Mouse (Mus musculus) G1E (cell line): ENCODE results near the gene Myo16. TPM values are rescaled to one million over a fixed set of nuclear protein-coding genes. Genes with fewer than 3 reads are reported as not detected.

Experiments used
- ATAC-seq: 2 replicates; pipeline ENCODE4 v1.8.0; 2016; ENCODE audit warnings: mild to moderate bottlenecking; ENCODE audit not compliant: insufficient number of reproducible peaks, poor library complexity, low FRiP score, severe bottlenecking; ENCODE audit errors: extremely low read depth
- DNase-seq: peaks from one replicate; pipeline ENCODE4 v3.0.0; 2012; ENCODE audit warnings: low spot score
- H3K27me3 ChIP-seq: 2 replicates; pipeline ENCODE4 v1.6.1; 2012; ENCODE audit warnings: mild to moderate bottlenecking, low read length, inconsistent platforms; ENCODE audit not compliant: insufficient read depth
- H3K36me3 ChIP-seq: replicated peaks from 2 replicates; pipeline ENCODE3; 2012; ENCODE audit warnings: mild to moderate bottlenecking, inconsistent platforms
- H3K4me1 ChIP-seq: 2 replicates; pipeline ENCODE4 v1.6.1; 2012; ENCODE audit warnings: low read depth, low read length, inconsistent platforms, mixed read lengths; ENCODE audit not compliant: insufficient read depth
- H3K4me3 ChIP-seq: 2 replicates; pipeline ENCODE4 v1.5.1; 2012; ENCODE audit warnings: low read depth, mild to moderate bottlenecking, inconsistent platforms, low read length, moderate library complexity, mixed read lengths
- H3K9me3 ChIP-seq: replicated peaks from 2 replicates; pipeline ENCODE4 v1.6.1; 2012; ENCODE audit warnings: inconsistent platforms
- CTCF ChIP-seq: IDR thresholded peaks from 2 replicates; pipeline ENCODE4 v1.5.1; 2012; ENCODE audit warnings: low read depth, low read length, inconsistent platforms, mixed read lengths
- GATA1 ChIP-seq: IDR thresholded peaks from 2 replicates; pipeline ENCODE4 v1.6.1; 2012; ENCODE audit warnings: borderline replicate concordance, low read length, inconsistent platforms, mixed read lengths
- GATA2 ChIP-seq: IDR thresholded peaks from 2 replicates; pipeline ENCODE4 v1.6.1; 2012; ENCODE audit warnings: low read depth, low read length, inconsistent platforms, borderline replicate concordance
- POLR2AphosphoS5 ChIP-seq: IDR thresholded peaks from 2 replicates; pipeline ENCODE4 v1.6.1; 2012; ENCODE audit warnings: low read depth, low read length, inconsistent platforms; ENCODE audit not compliant: insufficient replicate concordance
- TAL1 ChIP-seq: conservative IDR thresholded peaks from 2 replicates; pipeline ENCODE4 v1.6.1; 2012; ENCODE audit warnings: low read depth, low read length, inconsistent platforms, mixed read lengths
- polyA plus RNA-seq: library from polyadenylated mRNA; stranded (reverse); fragments of >175 nt; gene quantifications from 2 replicates; pipeline ENCODE4 v1.2.3, GENCODE M21; 2012
- total RNA-seq, 2 experiments: library from RNA; stranded (forward) in 1 of 2; stranded (reverse) in 1 of 2; fragments of 200-1000 nt in 1 of 2; fragments of >200 nt in 1 of 2; fragmentation: Nextera tagmentation in 1 of 2; gene quantifications; 2 replicates each; pipeline ENCODE4 v1.2.3; 2014 to 2017

Myo16 gene
- total and polyA plus RNA-seq, 3 experiments: 0.27 to 0.90 (median 0.38) TPM

DNA sequence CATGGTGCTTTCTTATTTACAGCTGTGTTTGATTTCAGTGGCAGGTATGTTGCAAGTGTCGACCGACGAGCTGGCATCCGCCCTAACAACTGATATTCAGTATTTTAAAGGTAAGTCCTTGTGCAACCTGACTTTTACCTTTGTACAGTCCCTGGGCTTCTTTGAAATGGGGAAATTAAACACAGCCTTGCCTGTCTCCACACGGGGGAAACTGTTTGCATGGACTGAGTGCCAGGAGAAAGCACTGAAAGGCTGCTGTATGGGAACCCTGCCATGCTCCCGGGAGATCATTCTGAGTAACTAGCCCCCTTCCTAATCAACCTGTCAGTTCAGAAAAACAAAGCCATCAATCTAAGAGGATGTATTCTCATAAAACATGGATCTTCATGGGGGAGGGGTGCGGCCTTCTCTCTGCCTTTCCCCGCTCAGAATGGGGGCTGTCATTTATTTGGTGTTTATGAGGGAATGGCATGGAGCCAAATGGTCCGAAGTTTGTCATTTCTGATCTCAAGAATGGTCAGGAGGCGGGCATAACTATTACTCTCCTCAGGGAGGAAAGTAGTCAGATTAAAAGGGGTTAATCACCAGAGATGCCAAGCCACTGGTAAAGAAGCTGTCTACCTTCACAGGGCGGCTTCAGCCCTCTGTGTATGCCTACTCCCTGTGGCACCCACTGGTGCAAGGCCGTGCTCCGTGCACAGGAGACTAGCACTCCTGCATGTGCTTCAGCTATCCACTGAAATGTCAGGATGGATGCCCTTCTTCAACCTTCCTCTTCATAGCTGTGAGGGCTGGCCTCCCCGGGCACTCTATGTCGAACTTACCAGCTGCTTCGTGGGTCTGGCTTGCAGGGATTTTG is 286.1 kb downstream of the Myo16 start:
- DNase-seq: no peak
- Histone ChIP-seq H3K4me1 (no peaks in the 10 kb centered on the region), H3K36me3 (no peaks in the 10 kb centered on the region), H3K4me3 (no peak overlapping the region), H3K27me3 (peaks cover 11% of the 10 kb centered on the region), H3K9me3 (no peaks in the 10 kb centered on the region)
- ATAC-seq: no peak
- no peak for TF ChIP-seq GATA1
- TF ChIP-seq TAL1: no peak
- no peak for TF ChIP-seq GATA2
- no peak for TF ChIP-seq CTCF
- no peak for TF ChIP-seq POLR2AphosphoS5

DNA sequence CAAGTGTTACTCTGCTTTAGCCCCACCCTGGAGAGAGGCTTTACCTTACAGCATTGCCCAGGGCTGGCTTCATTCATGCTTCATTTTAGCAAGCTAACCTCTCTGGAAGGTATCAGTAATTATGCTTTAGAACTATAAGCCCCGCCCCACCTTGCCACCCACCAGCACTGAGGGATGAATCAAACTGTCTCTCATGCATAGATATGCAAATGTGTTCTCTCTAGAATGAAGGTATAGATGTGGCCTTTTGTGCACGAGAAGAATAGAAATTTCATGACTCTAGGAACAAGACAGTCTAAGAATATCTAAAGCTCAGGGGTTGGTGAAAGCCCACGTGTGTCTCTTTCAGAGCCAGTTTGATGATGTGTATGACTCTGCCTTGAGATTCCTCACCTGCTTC is 288.9 kb downstream of the Myo16 start:
- no peaks in the 10 kb centered on the region for H3K36me3 ChIP-seq
- ATAC-seq: no peak
- H3K4me1 ChIP-seq: no peaks in the 10 kb centered on the region
- no peak for DNase-seq
- no peak overlapping the region for H3K4me3 ChIP-seq
- TF ChIP-seq POLR2AphosphoS5 (no peak), CTCF (no peak), GATA2 (no peak), TAL1 (no peak), GATA1 (no peak)
- H3K27me3 ChIP-seq: peaks cover 11% of the 10 kb centered on the region
- no peaks in the 10 kb centered on the region for H3K9me3 ChIP-seq

DNA sequence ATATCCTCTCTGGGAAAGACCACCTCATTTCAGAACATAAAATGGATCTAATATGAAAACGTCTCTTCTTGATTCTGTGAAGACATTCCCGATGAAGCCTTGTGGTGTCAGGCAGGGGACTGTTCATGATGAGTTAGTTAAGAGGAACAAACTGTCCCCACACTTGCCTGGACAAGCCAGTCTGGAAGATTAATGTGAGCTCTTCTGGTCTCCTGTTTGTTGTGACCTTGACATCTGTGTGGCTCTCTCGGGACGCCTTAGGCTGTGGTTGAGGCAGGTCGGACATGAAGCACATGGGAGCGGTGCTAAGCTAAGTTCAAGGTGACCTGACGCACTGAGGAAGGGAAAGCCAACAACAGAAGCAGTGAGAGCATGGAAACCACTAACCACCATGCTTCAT is 291.3 kb downstream of the Myo16 start:
- Histone ChIP-seq H3K27me3 (peaks cover 13% of the 10 kb centered on the region), H3K4me1 (no peaks in the 10 kb centered on the region), H3K4me3 (no peak overlapping the region), H3K9me3 (no peaks in the 10 kb centered on the region), H3K36me3 (no peaks in the 10 kb centered on the region)
- DNase-seq: no peak
- no peak for ATAC-seq
- TF ChIP-seq TAL1: no peak
- TF ChIP-seq GATA1: no peak
- TF ChIP-seq GATA2: no peak
- no peak for TF ChIP-seq POLR2AphosphoS5
- no peak for TF ChIP-seq CTCF

DNA sequence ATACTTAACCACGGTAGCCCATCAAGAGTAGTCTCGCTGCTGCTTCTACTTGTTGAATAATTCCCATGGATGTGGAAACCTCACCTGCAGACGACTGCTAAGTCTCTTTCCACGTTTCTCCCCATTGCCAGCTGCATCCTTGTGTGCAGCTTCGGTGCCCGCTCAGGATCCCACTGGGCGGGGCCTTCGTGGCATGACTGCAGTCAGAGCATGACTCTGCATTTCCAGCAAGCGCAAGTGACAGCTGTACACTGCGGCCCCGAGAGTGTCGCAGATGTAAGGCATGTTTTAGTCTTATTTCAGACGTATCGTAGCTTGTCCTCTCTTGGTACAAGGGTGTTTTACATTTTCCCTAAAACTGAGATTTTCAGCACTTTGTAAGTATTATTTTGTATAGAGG is 294.8 kb downstream of the Myo16 start:
- ATAC-seq (no peak), DNase-seq (no peak)
- TF ChIP-seq GATA1 (no peak), GATA2 (no peak)
- Histone ChIP-seq H3K4me3 (no peak overlapping the region), H3K4me1 (no peaks in the 10 kb centered on the region), H3K36me3 (no peaks in the 10 kb centered on the region), H3K27me3 (peaks cover 10% of the 10 kb centered on the region), H3K9me3 (no peaks in the 10 kb centered on the region)

DNA sequence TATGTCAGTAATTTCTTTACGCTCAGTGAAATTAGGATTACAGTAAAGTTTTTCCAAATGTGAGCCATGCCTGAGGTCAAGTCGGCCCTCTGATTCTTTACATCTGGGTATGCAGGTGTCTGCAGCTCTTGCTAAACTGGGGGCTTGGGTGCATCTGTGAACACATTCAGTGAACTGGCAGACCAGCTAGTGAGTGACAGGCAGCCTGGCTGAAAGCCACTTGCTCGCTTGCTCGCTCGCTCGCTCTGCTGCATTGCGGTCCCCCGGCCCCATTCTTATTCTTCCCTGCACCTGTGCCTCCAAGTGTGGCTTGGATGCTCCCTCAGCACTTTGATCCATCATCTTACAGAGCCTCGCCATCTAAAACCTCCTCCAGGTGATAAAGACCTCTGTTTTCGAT is 299.3 kb downstream of the Myo16 start:
- TF ChIP-seq POLR2AphosphoS5: no peak
- TF ChIP-seq TAL1: no peak
- TF ChIP-seq CTCF: no peak
- no peak for TF ChIP-seq GATA2
- no peak for TF ChIP-seq GATA1
- no peaks in the 10 kb centered on the region for H3K4me1 ChIP-seq
- H3K36me3 ChIP-seq: no peaks in the 10 kb centered on the region
- H3K27me3 ChIP-seq: peaks cover 7% of the 10 kb centered on the region; the same call in 1 of the 2 replicates
- no peak overlapping the region for H3K4me3 ChIP-seq
- ATAC-seq (no peak), DNase-seq (no peak)
- H3K9me3 ChIP-seq: no peaks in the 10 kb centered on the region

DNA sequence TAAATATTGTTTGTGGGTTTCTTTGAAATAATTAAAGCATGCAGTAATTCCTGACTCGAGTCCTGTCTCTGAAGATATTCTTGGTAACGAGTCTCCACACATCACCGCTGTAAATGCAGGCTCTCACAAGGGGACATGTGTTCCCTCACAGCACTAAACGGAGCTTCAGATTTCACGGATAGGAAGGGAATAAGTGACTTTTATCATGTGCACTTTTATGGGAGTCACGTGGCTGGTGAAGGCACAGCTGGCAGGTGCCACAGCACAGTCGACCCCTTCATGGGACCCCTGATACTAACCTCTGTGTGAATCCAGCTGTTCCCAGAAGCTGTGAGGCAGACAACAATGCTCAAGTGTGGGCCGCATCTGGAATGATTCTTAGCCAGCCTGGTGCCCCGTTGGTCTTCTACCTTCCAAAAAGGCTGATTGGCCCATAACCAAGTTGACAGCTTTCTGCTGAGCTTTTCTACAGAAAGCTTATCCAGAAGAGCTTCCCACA is 304.5 kb downstream of the Myo16 start:
- Histone ChIP-seq H3K4me3 (no peak overlapping the region), H3K27me3 (peaks cover 2% of the 10 kb centered on the region), H3K9me3 (no peaks in the 10 kb centered on the region), H3K36me3 (no peaks in the 10 kb centered on the region), H3K4me1 (no peaks in the 10 kb centered on the region)
- TF ChIP-seq GATA2 (no peak), POLR2AphosphoS5 (no peak), CTCF (no peak), GATA1 (no peak), TAL1 (no peak)
- DNase-seq (no peak), ATAC-seq (no peak)
